Mouse (Mus musculus): ENCODE data around the gene Numbl.

- TF ChIP-seq CTCF (IDR thresholded peaks at IDR 0.05; ENCODE audit: borderline replicate concordance, control insufficient read depth, extremely low read depth, insufficient read depth, low read length, poor library complexity) (no peak), POLR2A (IDR thresholded peaks at IDR 0.05; ENCODE audit: control insufficient read depth, extremely low read depth, insufficient read depth, low read length, poor library complexity) (no peak)
Observed at GRCm38 (mm10) chr7:27221939-27222338, 36.3 kb upstream of the Numbl start.

Measured in thymus, adult 2 months (tissue).